Mouse (Mus musculus) erythroblast, embryonic 14.5 days (primary cell): Measurements from ENCODE around the gene Usp45. TPM values are rescaled to one million over a fixed set of nuclear protein-coding genes. Genes with fewer than 3 reads are reported as not detected.
A peak's percentile ranks its signal among the peaks of the same experiment; 100 is the strongest.
"Not testable (repeated sequence)": the region's sequence is repeated elsewhere in the genome, so short reads cannot be mapped to it uniquely, and the experiment has no call there.

Source experiments
- H3K27me3 ChIP-seq: 2 replicates; pipeline ENCODE4 v1.6.1; 2012; ENCODE audit warnings: inconsistent platforms; ENCODE audit not compliant: control insufficient read depth
- H3K36me3 ChIP-seq: 2 replicates; pipeline ENCODE4 v1.6.1; 2012; ENCODE audit warnings: mild to moderate bottlenecking, inconsistent platforms; ENCODE audit not compliant: control insufficient read depth
- H3K4me1 ChIP-seq: 2 replicates; pipeline ENCODE4 v1.6.1; 2012; ENCODE audit warnings: inconsistent platforms; ENCODE audit not compliant: control insufficient read depth
- H3K4me3 ChIP-seq: replicated peaks from 2 replicates; pipeline ENCODE3; 2012; ENCODE audit warnings: moderate library complexity, mild to moderate bottlenecking, inconsistent platforms
- H3K9me3 ChIP-seq: 2 replicates; pipeline ENCODE4 v1.6.1; 2012; ENCODE audit warnings: low read length, inconsistent platforms, mixed read lengths; ENCODE audit not compliant: control insufficient read depth
- GATA1 ChIP-seq: IDR thresholded peaks from 2 replicates; pipeline ENCODE4 v1.6.1; 2012; ENCODE audit warnings: low read length, inconsistent platforms, mixed read lengths
- TAL1 ChIP-seq: IDR thresholded peaks from 3 replicates; pipeline ENCODE4 v1.6.1; 2012; ENCODE audit warnings: low read length, inconsistent platforms, mixed read lengths
- polyA plus RNA-seq: library from polyadenylated mRNA; stranded (reverse); fragments of >175 nt; gene quantifications from 2 replicates; pipeline ENCODE4 v1.2.3, GENCODE M21; 2012

Usp45 gene
- 0.33 and 0.43 TPM in 2 replicates for polyA plus RNA-seq

DNA sequence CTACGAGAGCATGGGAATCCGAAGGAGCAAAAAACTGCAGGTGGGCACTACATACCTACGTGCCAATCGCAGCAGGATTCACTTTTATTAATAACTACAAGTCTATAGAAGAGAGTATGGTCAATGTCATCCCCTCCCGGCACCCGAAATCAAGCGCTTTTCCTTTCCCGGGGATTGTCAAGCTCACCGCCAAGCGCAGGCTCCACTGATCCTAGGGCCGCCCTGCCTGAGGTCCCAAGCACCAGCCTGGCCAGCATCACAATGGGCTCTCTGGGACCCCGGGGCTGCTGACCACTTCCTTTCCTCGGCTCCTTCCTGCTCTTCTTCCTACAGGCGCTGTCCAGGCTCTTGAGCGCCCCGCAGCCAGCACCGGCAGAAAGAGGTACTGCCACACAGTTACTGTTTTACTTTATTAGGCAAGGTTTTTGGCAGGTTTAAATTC is at the start of gene Usp45, which contains the start of gene Tstd3:
Usp45 (plus strand) TSS at position 294 of the 442 bp plus-strand sequence.
Tstd3 (minus strand) TSS at position 350 of the 442 bp plus-strand sequence.
- no peaks in the 10 kb centered on the region for H3K27me3 ChIP-seq
- TF ChIP-seq GATA1: no peak
- TF ChIP-seq TAL1: no peak
- H3K4me1 ChIP-seq: peaks cover 21% of the 10 kb centered on the region
- 0 out of 2 replicates have a peak, but pooled peaks cover 2% of the 10 kb centered on the region for H3K9me3 ChIP-seq
- H3K36me3 ChIP-seq: peaks cover 3% of the 10 kb centered on the region
- H3K4me3 ChIP-seq: peak within 1 kb of the TSS; percentile 92

- TF ChIP-seq TAL1 (no peak), GATA1 (no peak)
These were observed 44.1 kb upstream of the Usp45 start for GRCm38 (mm10) chr4:21722752-21723334.

GRCm38 (mm10) chr4:21726912-21727614 is 39.9 kb upstream of the Usp45 start:
- peak overlapping the region; percentile 73 for H3K4me3 ChIP-seq
- peaks cover 19% of the 10 kb centered on the region for H3K4me1 ChIP-seq
- H3K27me3 ChIP-seq: peaks cover 7% of the 10 kb centered on the region
- peaks cover 5% of the 10 kb centered on the region for H3K36me3 ChIP-seq
- TF ChIP-seq TAL1 (no peak), GATA1 (no peak)
- H3K9me3 ChIP-seq: no peaks in the 10 kb centered on the region

More at GRCm38 (mm10) chr4:21722752-21723334, 44.1 kb upstream of the Usp45 start:
- Histone ChIP-seq H3K4me1 (peaks cover 5% of the 10 kb centered on the region), H3K27me3 (peaks cover 13% of the 10 kb centered on the region), H3K4me3 (no peak overlapping the region), H3K9me3 (no peaks in the 10 kb centered on the region), H3K36me3 (no peaks in the 10 kb centered on the region)

DNA sequence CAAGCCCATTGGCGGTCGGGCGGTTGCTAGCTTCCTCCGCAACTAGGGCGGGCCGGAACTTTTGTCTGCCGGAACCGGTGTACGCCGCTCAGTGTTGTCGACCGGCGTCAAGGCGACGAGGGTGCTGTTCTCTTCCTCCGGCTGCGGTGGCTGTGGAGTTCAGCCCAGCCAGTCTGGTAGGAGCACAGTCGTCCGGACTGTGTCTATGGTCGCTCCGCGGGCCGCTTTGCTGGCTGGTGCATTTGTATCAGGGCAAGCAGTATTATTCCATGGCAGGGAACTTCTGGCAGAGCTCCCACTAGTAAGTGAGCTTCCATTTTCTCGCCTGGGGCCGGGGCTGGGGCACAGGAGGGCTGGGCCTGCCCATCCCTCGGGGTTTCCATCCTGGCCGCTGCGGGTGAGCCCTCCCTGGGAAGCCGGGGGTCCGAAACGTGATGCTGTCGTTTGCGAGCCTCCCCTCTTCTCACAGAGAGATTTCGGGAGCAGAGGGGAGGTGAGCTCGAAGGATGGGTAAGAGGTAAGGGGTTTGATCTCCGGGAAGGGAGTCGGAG is 39.3 kb upstream of the Usp45 start, which contains the start of gene Ccnc:
Ccnc (plus strand) TSS at position 87 of the 551 bp plus-strand sequence.
- peak within 1 kb of the TSS; percentile 73 for H3K4me3 ChIP-seq
- H3K27me3 ChIP-seq: peaks cover 7% of the 10 kb centered on the region
- peaks cover 19% of the 10 kb centered on the region for H3K4me1 ChIP-seq
- no peaks in the 10 kb centered on the region for H3K9me3 ChIP-seq
- TF ChIP-seq GATA1 (no peak), TAL1 (no peak)
- peaks cover 5% of the 10 kb centered on the region for H3K36me3 ChIP-seq

GRCm38 (mm10) chr4:21739169-21739568 is 27.8 kb upstream of the Usp45 start:
- TF ChIP-seq TAL1 (no peak), GATA1 (no peak)
- Histone ChIP-seq H3K36me3 (peaks cover 51% of the 10 kb centered on the region), H3K4me1 (no peaks in the 10 kb centered on the region), H3K9me3 (no peaks in the 10 kb centered on the region), H3K27me3 (no peaks in the 10 kb centered on the region), H3K4me3 (no peak overlapping the region)

GRCm38 (mm10) chr4:21744142-21744541 is 22.8 kb upstream of the Usp45 start:
- H3K36me3 ChIP-seq: peaks cover 43% of the 10 kb centered on the region
- H3K9me3 ChIP-seq: not testable (repeated sequence)

GRCm38 (mm10) chr4:21745723-21746122 is 21.2 kb upstream of the Usp45 start:
- Histone ChIP-seq H3K27me3 (no peaks in the 10 kb centered on the region), H3K4me1 (no peaks in the 10 kb centered on the region), H3K4me3 (no peak overlapping the region), H3K36me3 (peaks cover 37% of the 10 kb centered on the region), H3K9me3 (no peaks in the 10 kb centered on the region)
- TF ChIP-seq GATA1 (no peak), TAL1 (no peak)

More at GRCm38 (mm10) chr4:21744142-21744541, 22.8 kb upstream of the Usp45 start:
- not testable (repeated sequence) for H3K4me1 ChIP-seq, H3K4me3 ChIP-seq, H3K27me3 ChIP-seq

DNA sequence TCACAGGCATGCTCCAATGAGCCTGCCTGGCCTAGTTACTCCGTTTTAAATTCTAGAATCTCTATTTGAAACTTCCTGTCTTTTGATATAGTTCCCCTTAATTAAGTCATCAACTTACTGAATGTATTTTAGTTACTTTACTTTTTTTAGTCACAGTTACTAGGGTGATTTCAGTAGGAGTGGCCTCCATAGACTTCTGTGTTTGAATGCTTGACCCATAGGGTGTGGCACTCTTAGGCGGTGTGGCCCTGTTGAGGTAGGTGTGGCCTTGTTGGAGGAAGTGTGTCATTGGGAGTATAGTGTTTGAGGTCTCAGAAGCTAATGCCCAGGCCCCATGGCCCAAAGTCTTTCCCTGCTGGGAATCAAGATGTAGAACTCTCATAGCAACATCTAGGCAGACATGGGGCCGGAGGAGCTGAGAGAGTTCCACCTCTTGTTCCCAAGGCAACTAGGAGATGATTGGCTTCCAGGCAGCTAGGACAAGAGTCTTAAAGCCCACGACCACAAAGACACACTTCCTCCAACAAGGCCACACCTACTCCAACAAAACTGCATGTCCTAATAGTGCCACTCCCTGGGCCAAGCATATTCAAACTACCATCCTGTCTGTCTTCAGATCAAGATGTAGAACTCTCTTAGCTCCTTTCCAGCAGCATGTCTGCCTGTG is 11.7 kb upstream of the Usp45 start:
- Histone ChIP-seq H3K36me3 (peaks cover 30% of the 10 kb centered on the region), H3K27me3 (no peaks in the 10 kb centered on the region), H3K9me3 (peaks cover 6% of the 10 kb centered on the region), H3K4me1 (peaks cover 11% of the 10 kb centered on the region), H3K4me3 (no peak overlapping the region)
- TF ChIP-seq GATA1: no peak
- no peak for TF ChIP-seq TAL1

DNA sequence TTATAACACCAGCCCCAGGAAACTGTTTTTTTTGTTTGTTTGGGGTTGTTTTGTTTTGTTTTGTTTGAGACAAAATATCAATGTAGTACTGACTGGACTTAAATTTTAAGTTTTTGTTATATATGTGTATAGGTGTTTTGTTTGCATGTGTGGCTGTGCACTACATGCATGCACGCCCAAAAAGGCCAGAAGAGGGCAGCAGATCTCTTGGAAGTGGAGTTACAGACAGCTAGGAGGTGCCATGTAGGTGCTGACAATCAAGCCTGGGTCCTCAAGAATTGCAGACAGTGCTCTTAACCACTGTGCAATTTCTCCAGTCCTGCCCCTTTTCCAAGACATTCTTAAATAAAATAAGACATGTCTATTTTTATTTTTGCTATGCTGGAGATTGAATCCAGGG is 8.1 kb upstream of the Usp45 start:
- Histone ChIP-seq H3K4me3 (no peak overlapping the region), H3K4me1 (peaks cover 13% of the 10 kb centered on the region), H3K36me3 (peaks cover 29% of the 10 kb centered on the region), H3K9me3 (peaks cover 6% of the 10 kb centered on the region), H3K27me3 (no peaks in the 10 kb centered on the region)
- TF ChIP-seq GATA1 (no peak), TAL1 (no peak)
